Mouse (Mus musculus) gastrocnemius, postnatal 4 days (tissue): Measurements from ENCODE around the gene Ppp1cb. TPM values are rescaled to one million over a fixed set of nuclear protein-coding genes. Genes with fewer than 3 reads are reported as not detected.
"Not testable (repeated sequence)": the region's sequence is repeated elsewhere in the genome, so short reads cannot be mapped to it uniquely, and the experiment has no call there.

Experiments
- DNase-seq, 2 experiments: peaks; one replicate each; pipeline ENCODE4 v3.0.0; 2021 to 2022; ENCODE audit warnings: low spot score in 2 of 2, mixed read lengths in 2 of 2
- long read RNA-seq, 2 experiments: library from polyadenylated mRNA; stranded (forward); transcript quantifications; one replicate each; pipeline ENCODE4 v2.0.0; 2021
- total RNA-seq, 2 experiments: library from RNA; stranded (reverse); gene quantifications; 2 replicates each; pipeline ENCODE4 v1.2.3; 2021

Ppp1cb gene
- total RNA-seq, result 100 to 1,000 TPM; 303 to 348 TPM
- long read RNA-seq, experiment 1, full-length matches to known transcripts, result 248 of 264 reads
- long read RNA-seq, experiment 1, partial matches to known transcripts, result 12 of 264 reads
- long read RNA-seq, experiment 1, other reads (novel, unspliced or antisense), result 4 of 264 reads
- long read RNA-seq, experiment 2, full-length matches to known transcripts, result 271 of 295 reads
- long read RNA-seq, experiment 2, partial matches to known transcripts, result 13 of 295 reads
- long read RNA-seq, experiment 2, other reads (novel, unspliced or antisense), result 11 of 295 reads

- peak; percentile 97 to 99 for DNase-seq
These were observed at the start of gene Ppp1cb for GRCm38 (mm10) chr5:32458408-32459143. TSS of gene Ppp1cb (plus strand) at chr5:32458843.

DNA sequence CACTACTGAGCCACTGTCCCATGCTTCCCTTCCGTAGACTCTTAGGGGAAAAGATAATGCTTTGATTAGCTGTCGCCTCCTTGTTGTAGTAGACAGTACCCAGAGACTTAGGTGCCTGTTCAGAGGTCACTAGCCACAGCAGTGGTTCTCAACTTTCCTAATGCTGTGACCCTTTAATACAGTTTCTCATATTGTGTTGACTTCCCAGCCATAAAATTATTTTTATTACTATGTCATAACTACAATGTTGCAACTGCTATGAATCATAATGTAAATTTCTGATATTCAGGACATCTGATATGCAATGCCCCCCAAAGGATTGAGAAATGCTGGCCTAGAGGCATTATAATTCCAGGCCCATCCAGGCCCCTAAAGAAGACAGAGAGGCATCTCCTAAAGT lies 48.9 kb upstream of the Ppp1cb start:
- DNase-seq, result no peak

DNA sequence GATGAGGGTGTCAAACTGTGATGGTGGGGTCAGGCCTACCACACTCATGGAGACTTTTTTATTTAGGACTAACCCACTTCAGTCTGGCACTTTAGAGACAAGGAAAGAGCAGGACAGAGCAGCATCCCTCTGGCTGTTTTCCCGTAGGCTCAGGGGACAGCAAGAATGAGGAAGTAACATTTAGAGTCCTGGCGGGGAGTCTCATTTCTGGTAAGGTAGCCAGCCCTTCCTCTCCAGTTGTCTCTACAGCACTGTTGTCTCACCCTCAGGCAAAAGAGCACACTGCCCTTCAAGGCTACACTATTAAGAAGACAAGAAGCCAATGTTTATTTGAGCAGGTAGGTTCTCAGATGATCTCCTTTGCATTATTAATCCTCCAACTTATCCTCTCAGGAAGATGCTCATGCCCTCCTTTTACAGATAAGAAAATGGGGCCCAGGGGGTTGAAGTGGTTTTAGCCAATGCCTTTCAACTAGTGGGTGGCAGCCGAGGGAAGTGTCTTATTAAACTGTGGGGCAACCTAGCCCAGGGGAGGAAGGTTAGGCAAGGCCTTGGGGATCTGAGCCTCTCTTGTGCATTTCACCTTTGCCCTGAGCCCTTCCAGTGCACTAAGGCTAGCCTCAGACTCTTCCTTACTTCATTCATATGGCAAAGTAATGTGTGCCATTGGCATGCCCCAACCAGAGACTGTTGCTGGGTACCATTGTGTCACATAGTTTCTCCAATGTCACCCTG lies 47.5 kb upstream of the Ppp1cb start:
- no peak for DNase-seq

- DNase-seq, result no peak
These were observed 46.3 kb upstream of the Ppp1cb start for GRCm38 (mm10) chr5:32412186-32412950.

DNA sequence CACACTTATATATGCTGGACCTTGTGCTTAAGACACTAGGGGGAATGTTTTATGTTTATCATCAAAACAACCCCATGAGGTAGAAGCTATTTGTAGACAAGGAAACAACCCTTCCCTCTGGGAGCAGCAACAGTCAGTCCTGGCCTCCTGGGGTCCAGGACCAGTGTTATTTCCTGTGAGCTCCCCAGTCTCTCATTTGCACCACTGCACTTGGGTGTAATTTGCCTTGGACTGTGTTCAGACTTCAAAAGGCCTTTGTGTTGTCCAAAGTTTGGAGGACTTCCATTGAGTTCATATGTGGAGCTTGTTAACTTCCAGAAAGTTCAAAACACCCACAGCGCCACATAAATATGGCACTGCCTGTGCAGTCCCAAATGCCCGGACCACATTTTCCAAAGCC lies 45.6 kb upstream of the Ppp1cb start:
- no peak for DNase-seq

- DNase-seq, result no peak
These were observed 45.1 kb upstream of the Ppp1cb start for GRCm38 (mm10) chr5:32413569-32413968.

GRCm38 (mm10) chr5:32414461-32414985 lies 44.1 kb upstream of the Ppp1cb start:
- no peak for DNase-seq

DNA sequence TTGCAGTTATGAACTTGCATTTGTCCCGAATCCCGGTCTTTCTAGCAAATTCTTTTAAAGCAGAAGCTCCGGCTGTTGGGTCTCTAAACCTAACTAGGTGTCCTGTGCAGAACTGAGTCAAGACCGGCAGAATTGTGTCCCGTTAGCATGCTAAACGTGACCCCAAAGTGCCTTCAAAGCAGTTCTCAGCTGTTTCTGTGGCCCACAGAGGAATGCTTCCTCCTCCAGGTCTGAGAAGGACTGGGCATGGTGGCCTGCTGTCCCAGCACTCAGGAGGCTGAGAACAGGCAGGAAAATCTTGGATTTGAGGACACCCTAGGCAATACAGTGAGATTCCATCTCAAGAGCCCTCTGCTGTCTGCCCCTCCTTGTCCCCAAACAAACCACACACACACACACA lies 43.1 kb upstream of the Ppp1cb start:
- DNase-seq, result no peak

GRCm38 (mm10) chr5:32416881-32417280 lies 41.8 kb upstream of the Ppp1cb start:
- DNase-seq, result peak in 1 of 2 experiments; percentile 61

DNA sequence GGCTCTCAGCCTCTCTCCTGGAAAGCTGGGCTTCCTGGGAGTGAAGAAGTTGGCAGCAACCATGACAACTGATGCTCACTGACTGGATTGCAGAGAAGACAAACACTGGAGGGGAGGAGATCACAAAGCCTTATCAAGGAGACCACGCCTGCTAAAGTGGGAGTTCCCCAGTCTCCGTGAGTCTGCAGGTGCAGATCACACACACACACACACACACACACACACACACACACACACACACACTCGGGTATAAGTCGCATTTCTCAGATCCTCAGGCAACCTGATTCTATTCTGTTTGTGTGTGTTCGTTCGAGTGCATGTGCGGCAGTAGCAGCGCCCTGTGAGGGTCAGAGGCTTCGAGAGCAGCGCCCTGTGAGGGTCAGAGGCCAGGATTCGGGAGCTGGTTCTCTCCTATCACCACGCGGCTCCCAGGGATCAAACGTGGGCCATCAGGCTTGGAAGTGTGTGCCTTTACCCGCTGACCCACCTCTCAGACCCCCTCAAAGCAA lies 36.5 kb upstream of the Ppp1cb start:
- DNase-seq, result no peak

GRCm38 (mm10) chr5:32423339-32424046 lies 35.1 kb upstream of the Ppp1cb start:
- no peak for DNase-seq

GRCm38 (mm10) chr5:32424464-32424863 lies 34.2 kb upstream of the Ppp1cb start:
- DNase-seq, result no peak

GRCm38 (mm10) chr5:32425485-32426171 lies 33.0 kb upstream of the Ppp1cb start:
- no peak for DNase-seq

GRCm38 (mm10) chr5:32430399-32430798 lies 28.2 kb upstream of the Ppp1cb start:
- no peak for DNase-seq

- DNase-seq, result not testable (repeated sequence)
These were observed 24.3 kb upstream of the Ppp1cb start for GRCm38 (mm10) chr5:32434346-32434745.

- no peak for DNase-seq
These were observed 23.0 kb upstream of the Ppp1cb start for GRCm38 (mm10) chr5:32435612-32436011.

DNA sequence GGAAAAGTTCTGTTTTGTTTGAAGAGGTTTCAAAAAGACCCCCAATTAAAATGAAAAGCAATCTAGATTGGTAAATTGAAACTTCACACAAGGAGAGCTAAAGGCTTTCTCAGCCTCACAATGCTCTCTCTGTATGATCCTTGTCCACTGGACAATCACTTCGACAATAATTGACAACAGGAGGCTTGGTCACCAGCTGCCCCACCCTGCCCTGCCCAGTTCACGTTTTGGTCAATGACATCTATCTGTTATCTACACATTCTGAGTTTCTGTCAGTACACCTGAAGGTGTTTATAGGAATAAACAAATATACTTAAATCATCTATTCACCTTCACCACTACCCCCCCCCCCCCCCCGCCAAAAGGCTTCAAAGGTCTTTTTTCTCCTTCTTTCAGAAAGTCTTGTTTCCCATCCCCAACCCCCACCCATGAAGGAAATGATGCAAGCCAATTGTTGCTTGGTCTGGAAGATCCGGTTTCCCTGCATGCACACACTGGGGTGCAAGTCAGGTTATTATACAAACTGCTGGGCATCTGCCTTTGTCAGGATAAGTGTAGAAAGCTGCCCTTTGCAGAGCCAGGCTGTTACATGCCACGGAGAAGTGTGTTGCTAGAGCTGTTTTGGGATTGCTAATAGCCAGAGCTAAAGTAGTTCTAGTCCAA lies 20.6 kb upstream of the Ppp1cb start:
- no peak for DNase-seq

DNA sequence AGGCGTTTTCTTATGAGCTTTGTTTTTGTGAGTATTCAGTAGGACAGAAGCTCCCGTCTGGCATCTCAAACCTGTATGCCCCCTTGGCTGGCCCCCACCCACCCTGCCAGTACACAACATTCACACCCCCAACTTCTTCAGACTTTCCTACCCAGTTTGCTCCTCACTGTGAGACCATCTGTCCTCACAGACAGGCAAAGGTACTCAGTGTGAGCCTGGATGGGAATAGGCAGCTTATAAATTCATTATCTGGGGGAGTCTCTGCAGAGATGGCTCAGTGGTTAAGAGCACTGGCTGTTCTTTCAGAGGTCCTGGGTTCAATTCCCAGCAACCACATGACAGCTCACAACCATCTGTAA lies 20.1 kb upstream of the Ppp1cb start:
- DNase-seq, result no peak

DNA sequence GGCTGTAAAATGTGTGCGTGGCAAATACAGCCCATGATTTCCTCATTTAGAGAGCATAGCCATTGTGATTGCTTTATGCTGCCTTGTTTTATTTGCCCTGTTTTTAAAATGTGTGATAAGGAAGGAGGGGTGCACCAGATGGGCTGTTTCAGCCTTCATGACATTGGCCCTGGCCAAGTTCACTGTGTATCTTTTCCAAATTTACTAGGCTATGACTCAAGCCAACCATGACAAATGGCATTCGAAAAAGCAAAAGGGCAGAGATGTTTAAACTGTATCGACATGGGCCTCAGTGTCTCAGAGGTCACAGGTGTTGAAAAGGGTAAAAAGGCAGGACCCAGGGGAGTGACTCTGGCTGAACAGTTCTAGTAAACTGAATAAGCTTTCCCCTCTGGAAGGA lies 17.3 kb upstream of the Ppp1cb start:
- no peak for DNase-seq
